Mouse (Mus musculus): ENCODE results near the gene Abhd17b.

DNA sequence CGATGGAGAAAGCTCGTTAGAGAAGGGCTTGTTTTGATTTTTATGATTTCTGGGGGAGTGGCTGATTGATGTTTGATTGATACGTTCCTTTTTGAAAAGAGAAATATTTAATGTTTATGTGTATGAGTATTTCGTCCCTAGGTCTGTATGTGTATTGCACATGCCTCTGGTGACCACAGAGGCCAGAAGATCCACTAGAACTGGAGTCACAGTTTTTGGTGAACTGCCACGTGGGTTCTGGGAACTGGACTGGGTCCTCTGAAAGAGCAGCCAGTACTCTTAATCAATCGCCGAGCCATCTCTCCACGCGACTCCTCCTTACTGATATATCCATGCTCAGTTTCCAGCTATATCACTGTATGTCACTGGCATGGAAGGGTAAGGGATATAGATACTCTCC is 62.5 kb downstream of the Abhd17b start:
- TF ChIP-seq CTCF (IDR thresholded peaks at IDR 0.05; ENCODE audit: extremely low read depth, insufficient read depth, insufficient read length, insufficient replicate concordance) (no peak), POLR2A (IDR thresholded peaks at IDR 0.05; ENCODE audit: low read depth, low read length) (no peak)
